Mouse (Mus musculus) forebrain, embryonic 10.5 days (tissue): ENCODE measurements around the gene Pla2g12a. TPM values are rescaled to one million over a fixed set of nuclear protein-coding genes. Genes with fewer than 3 reads are reported as not detected.

Experiments
- DNase-seq: peaks from one replicate; pipeline ENCODE4 v3.0.0-alpha.2; 2017; ENCODE audit warnings: low spot score; ENCODE audit errors: extremely low spot score
- H3K27ac ChIP-seq: fragments of 300-500 bp; sonication (generic); 2 replicates; pipeline ENCODE4 v1.5.1; 2016; ENCODE audit warnings: mild to moderate bottlenecking
- H3K27me3 ChIP-seq: fragments of 300-500 bp; sonication (generic); 2 replicates; pipeline ENCODE4 v1.6.1; 2016; ENCODE audit warnings: mild to moderate bottlenecking; ENCODE audit not compliant: poor library complexity, severe bottlenecking
- H3K36me3 ChIP-seq: fragments of 300-500 bp; sonication (generic); replicated peaks from 2 replicates; pipeline ENCODE4 v1.6.1; 2016; ENCODE audit warnings: mild to moderate bottlenecking, moderate library complexity
- H3K4me1 ChIP-seq: fragments of 300-500 bp; sonication (generic); 2 replicates; pipeline ENCODE4 v1.6.1; 2016
- H3K4me3 ChIP-seq: fragments of 300-500 bp; sonication (generic); 2 replicates; pipeline ENCODE4 v1.5.1; 2016; ENCODE audit warnings: mild to moderate bottlenecking, moderate library complexity
- H3K9me3 ChIP-seq: fragments of 300-500 bp; sonication (generic); 2 replicates; pipeline ENCODE4 v1.6.1; 2016; ENCODE audit warnings: mild to moderate bottlenecking, moderate library complexity
- WGBS: fragments of 180-500 bp; shearing (Covaris S2); methylation state at CpG from one replicate; pipeline ENCODE4 v1.1.7; 2016; 5-methylcytosine and 5-hydroxymethylcytosine counted together
- polyA plus RNA-seq: library from polyadenylated mRNA; unstranded; fragments of >200 nt; fragmentation: Nextera tagmentation; extraction: Ambion mirVana; gene quantifications from 2 replicates; pipeline ENCODE4 v1.2.1, GENCODE M21; 2016

Pla2g12a gene
- polyA plus RNA-seq, 1 experiment from 2014 or later: 37.1 TPM

DNA sequence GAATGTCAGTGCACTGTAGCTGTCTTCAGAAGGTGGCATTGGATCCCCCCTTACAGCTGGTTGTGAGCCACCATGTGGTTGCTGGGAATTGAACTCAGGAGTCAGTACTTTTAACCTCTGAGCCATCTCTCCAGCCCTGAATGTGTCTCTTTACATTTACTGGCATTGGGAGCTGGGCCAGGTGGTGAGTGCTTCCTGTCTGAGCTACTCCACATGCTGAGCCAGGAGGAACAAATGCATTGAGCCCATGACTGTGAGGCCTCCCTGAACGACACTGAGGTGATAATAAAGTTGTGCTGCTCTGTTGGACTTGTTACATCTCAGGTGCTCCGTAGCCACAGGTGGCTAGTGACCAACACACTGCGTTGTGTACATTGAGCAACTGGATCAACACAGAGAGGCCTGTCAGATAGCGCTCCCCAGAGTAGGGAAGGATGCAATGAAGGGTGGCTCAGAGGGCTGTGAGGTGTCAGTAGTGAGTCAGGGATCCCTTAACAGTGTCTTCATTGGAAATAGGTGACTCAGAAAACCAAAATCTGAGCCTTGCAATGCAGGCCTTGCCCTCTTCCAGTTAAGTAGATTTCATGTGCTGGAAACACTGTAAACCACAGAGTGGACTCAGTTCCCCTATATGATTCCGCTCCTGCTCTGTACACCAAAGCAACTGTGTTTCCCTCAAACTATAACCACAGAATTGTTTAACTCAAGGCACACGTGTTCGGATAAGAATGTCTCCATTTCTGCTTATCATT is 26.2 kb downstream of the Pla2g12a start:
- H3K4me3 ChIP-seq: no peak overlapping the region
- peaks cover 24% of the 10 kb centered on the region for H3K4me1 ChIP-seq
- no peak overlapping the region for H3K27ac ChIP-seq
- no peaks in the 10 kb centered on the region for H3K27me3 ChIP-seq
- H3K9me3 ChIP-seq: no peaks in the 10 kb centered on the region
- peaks cover 34% of the 10 kb centered on the region for H3K36me3 ChIP-seq
- no peak for DNase-seq
- 88% methylated on average over 7 of the region's 7 CpGs for WGBS

DNA sequence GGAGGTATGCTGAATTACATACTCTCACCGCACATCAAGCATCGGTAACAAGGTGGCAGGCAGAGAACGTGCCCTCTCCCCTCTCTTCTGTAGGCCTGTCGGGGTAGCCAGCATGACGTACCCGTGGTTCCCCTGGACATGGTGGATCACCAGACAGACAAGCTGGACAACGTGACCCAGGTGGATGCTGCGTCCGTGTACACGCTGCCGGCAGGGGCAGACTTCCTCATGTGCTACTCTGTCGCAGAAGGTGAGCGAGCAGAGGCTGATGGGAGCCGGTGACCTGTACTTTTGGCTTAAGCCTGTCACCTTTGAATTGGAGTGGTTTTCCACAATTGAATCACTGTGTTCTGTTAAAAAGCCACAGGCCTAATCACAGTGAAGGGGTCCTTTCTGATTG is 33.6 kb downstream of the Pla2g12a start:
- DNase-seq: no peak
- whole genome bisulfite sequencing: 92% methylated on average over 14 of the region's 14 CpGs
- peaks cover 73% of the 10 kb centered on the region for H3K36me3 ChIP-seq
- H3K9me3 ChIP-seq: no peaks in the 10 kb centered on the region
- H3K27ac ChIP-seq: no peak overlapping the region
- no peaks in the 10 kb centered on the region for H3K4me1 ChIP-seq
- no peak overlapping the region for H3K4me3 ChIP-seq
- H3K27me3 ChIP-seq: no peaks in the 10 kb centered on the region

DNA sequence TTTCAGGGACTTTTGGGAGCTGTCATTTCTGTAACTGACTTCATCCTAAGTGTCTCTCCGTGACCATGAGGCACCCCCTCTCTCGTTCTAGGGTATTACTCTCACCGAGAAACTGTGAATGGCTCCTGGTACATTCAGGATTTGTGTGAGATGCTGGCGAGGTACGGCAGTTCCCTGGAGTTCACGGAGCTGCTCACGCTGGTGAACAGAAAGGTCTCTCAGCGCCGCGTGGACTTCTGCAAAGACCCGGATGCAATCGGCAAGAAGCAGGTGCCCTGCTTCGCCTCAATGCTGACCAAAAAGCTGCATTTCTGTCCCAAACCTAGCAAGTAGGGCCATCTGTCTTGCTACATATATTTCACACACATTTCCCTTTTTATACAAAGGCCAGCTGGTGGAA is 34.8 kb downstream of the Pla2g12a start:
- DNase-seq: no peak
- peaks cover 66% of the 10 kb centered on the region for H3K36me3 ChIP-seq
- 93% methylated on average over 13 of the region's 13 CpGs for WGBS

DNA sequence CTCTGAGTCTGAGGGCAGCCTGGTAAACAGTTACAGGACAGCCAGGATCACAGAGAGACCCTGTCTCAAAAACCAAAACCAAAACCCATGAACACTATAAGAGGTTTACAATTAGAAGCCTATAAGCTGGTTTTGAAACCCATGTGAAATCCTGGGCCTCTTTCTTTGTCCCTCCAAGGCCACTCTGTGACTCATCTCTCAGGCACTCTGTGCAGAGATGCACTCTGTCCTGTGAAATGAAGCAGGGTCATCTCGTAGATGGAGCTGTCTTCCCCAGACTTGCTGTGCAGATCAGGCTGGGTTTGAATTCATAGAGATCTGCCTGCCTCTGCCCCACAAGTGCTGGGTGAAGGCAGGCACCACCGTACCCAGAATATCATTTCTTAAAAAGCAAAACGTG is 39.0 kb downstream of the Pla2g12a start:
- no peak for DNase-seq
- Histone ChIP-seq H3K4me3 (no peak overlapping the region), H3K27ac (no peak overlapping the region), H3K36me3 (peaks cover 26% of the 10 kb centered on the region), H3K27me3 (no peaks in the 10 kb centered on the region), H3K4me1 (peaks cover 12% of the 10 kb centered on the region), H3K9me3 (no peaks in the 10 kb centered on the region)
- 80% methylated on average over 3 of the region's 3 CpGs for WGBS

More for the DNA sequence above, 34.8 kb downstream of the Pla2g12a start:
- Histone ChIP-seq H3K27me3 (no peaks in the 10 kb centered on the region), H3K4me1 (peaks cover 1% of the 10 kb centered on the region; the same call in 1 of the 2 replicates), H3K4me3 (no peak overlapping the region), H3K27ac (no peak overlapping the region), H3K9me3 (no peaks in the 10 kb centered on the region)

DNA sequence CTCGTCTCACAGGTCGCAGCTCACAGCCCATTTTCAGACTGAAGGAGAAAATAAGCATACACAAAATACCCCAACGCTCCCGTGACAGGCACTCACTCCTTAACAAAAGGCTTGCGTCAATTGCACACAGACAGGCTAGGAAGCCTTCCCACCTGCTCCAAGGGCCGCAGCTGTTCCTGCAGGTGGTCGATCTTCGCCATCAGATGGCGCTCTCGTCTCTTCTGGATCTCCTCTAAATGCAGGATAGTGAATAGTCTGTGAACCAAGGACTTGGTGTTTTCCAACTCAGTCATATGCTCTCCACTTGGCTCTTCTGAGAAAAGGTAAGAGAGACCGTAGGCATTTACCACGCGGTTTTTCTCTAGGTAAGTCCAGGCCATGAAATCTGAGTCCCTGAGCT is 40.0 kb downstream of the Pla2g12a start:
- H3K4me1 ChIP-seq: peaks cover 12% of the 10 kb centered on the region
- no peak overlapping the region for H3K27ac ChIP-seq
- H3K4me3 ChIP-seq: no peak overlapping the region
- no peaks in the 10 kb centered on the region for H3K27me3 ChIP-seq
- peak; percentile 67 for DNase-seq
- H3K9me3 ChIP-seq: no peaks in the 10 kb centered on the region
- H3K36me3 ChIP-seq: peaks cover 16% of the 10 kb centered on the region
- 16% methylated on average over 13 of the region's 13 CpGs for WGBS

DNA sequence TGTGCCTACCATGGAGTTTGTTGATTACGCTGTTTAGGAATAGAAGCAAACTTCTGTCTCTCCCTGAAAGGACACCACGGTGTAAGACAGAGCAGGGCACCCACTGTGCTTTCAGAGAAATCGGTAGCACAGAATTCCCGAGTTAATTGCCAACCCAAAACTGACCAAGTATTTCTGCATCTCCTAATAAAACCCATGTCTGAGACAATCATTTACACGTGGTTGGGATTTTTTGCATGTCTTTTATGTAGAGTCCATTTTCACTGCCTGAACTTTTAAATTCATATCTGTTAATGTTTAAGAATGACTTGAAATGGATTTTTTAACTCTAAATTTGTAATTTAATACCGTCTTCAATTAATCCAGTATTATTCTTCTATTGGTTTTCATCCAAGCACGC is 45.2 kb downstream of the Pla2g12a start:
- H3K4me1 ChIP-seq: peaks cover 8% of the 10 kb centered on the region
- H3K36me3 ChIP-seq: no peaks in the 10 kb centered on the region
- WGBS: 92% methylated on average over 7 of the region's 7 CpGs
- H3K27me3 ChIP-seq: no peaks in the 10 kb centered on the region
- no peaks in the 10 kb centered on the region for H3K9me3 ChIP-seq
- H3K27ac ChIP-seq: no peak overlapping the region
- DNase-seq: no peak
- no peak overlapping the region for H3K4me3 ChIP-seq

DNA sequence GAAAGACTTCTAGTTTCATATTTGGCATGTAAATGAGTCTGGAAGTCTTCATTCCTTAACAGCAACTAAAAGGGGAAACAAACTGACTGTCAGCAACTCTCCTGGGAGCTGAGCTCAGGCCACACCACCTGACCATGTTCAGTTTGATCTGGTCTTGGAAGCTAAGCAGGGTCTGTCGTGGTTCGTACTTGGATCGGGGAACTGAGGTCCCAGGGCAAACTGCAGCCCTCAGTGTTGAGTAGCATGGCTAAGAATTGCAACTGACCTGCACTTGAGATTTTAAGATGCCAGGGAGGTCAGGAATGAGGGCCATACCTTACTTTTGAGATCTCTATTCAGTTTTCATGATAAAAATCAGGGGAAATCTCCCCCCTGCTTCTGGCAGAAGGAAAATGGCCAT is 47.5 kb downstream of the Pla2g12a start:
- Histone ChIP-seq H3K4me1 (peaks cover 8% of the 10 kb centered on the region), H3K36me3 (no peaks in the 10 kb centered on the region), H3K4me3 (no peak overlapping the region), H3K27me3 (no peaks in the 10 kb centered on the region), H3K9me3 (no peaks in the 10 kb centered on the region), H3K27ac (no peak overlapping the region)
- whole genome bisulfite sequencing: 93% methylated on average over 3 of the region's 3 CpGs
- no peak for DNase-seq

DNA sequence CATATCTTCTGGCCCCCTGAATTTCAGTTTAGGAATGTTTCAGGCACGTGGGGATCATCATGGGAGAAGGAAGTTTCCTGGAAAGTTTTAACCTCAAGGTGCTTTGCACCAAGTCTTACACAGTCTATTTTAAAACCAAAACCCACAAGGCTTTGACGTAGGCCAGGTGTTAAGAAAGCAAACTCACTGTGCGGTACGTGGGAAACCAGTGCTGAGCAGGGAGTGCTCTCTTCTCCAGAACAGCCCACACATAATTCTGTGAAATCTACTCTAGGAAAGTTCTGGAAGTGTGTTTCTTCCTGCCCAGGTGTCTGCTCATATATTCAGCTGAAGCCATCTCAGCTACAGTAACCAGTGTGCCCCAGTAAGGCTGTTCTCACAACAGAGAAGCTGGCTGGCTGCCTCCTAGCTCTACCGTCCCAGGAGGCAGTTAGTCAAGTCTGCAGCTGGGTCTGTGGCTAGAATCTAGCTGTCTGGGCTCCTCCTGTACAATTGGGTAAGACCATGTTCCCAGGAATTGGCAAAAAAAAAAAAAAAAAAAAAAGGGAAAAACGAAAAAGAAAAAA is 51.9 kb downstream of the Pla2g12a start:
- Histone ChIP-seq H3K36me3 (no peaks in the 10 kb centered on the region), H3K27me3 (no peaks in the 10 kb centered on the region), H3K4me1 (no peaks in the 10 kb centered on the region), H3K27ac (no peak overlapping the region), H3K4me3 (no peak overlapping the region), H3K9me3 (no peaks in the 10 kb centered on the region)
- no peak for DNase-seq
- 75% methylated on average over 6 of the region's 6 CpGs for WGBS

DNA sequence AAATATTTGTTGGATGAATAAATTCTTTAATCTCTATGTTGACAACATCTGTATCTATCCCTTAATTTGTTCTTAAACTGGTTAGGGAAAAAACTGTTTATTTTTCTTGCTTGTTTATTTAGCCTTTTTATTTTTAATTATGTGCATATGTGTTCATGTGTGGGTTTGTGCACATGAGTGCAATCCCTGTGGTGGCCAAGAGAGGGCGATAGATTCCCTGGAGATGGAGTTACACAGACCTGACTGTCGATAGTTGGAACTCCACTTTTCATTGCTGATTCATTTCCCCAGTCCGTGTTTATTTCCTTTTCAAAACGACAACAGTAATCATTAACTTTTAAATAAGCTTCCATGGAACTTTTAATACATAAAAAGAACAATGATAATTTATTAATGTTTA is 54.0 kb downstream of the Pla2g12a start:
- 54% methylated on average over 4 of the region's 4 CpGs for WGBS
- H3K9me3 ChIP-seq: no peaks in the 10 kb centered on the region
- DNase-seq: no peak

DNA sequence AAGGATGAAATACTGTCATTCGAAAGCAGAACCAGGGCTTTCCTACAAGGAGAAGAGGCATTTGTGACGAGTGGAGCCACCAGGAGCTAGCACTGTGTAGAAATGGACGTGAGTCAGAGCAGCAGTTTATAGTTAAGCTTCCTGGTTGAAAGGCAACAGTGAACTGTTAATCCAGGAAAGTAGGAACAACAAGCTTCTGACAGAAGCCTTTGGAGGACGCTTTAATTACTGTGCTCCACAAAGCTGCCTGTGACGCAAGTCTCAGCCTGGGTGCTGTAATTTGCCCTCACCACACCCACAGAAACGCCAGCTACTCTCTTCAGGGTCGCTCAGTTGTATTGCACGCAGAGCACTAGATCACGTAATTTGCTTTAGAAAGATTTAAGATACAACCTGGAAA is 58.2 kb downstream of the Pla2g12a start:
- Histone ChIP-seq H3K4me1 (peaks cover 8% of the 10 kb centered on the region; the same call in 1 of the 2 replicates), H3K27me3 (no peaks in the 10 kb centered on the region), H3K9me3 (no peaks in the 10 kb centered on the region), H3K4me3 (no peak overlapping the region), H3K27ac (no peak overlapping the region), H3K36me3 (no peaks in the 10 kb centered on the region)
- 56% methylated on average over 9 of the region's 9 CpGs for WGBS
- no peak for DNase-seq

More for the DNA sequence above, 54.0 kb downstream of the Pla2g12a start:
- no peak overlapping the region for H3K4me3 ChIP-seq
- no peaks in the 10 kb centered on the region for H3K36me3 ChIP-seq
- H3K27ac ChIP-seq: no peak overlapping the region
- H3K4me1 ChIP-seq: peaks cover 5% of the 10 kb centered on the region; the same call in 1 of the 2 replicates
- H3K27me3 ChIP-seq: no peaks in the 10 kb centered on the region

DNA sequence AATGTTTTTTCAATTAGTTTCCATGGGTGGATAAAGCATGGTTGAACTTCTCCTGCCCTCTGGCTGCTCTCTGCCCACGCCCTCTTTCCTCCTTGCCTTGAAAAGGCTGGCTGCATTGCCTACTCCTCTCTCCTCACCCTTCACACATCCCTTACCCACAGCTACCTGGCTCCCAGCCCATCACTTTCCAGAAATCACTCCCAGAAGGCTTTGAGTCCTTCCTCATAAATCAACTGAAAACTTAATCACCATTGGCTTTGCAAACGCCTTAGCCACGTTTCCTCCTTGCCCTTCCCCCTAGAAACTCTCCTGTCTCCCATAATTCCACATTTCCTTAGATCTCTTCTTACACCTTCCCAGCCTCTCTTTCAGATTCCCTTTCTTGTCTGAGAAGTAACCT is 59.4 kb downstream of the Pla2g12a start:
- Histone ChIP-seq H3K4me1 (peaks cover 8% of the 10 kb centered on the region; the same call in 1 of the 2 replicates), H3K9me3 (no peaks in the 10 kb centered on the region), H3K36me3 (no peaks in the 10 kb centered on the region), H3K27me3 (no peaks in the 10 kb centered on the region), H3K27ac (no peak overlapping the region), H3K4me3 (no peak overlapping the region)
- WGBS: 68% methylated on average over 3 of the region's 3 CpGs
- DNase-seq: no peak

DNA sequence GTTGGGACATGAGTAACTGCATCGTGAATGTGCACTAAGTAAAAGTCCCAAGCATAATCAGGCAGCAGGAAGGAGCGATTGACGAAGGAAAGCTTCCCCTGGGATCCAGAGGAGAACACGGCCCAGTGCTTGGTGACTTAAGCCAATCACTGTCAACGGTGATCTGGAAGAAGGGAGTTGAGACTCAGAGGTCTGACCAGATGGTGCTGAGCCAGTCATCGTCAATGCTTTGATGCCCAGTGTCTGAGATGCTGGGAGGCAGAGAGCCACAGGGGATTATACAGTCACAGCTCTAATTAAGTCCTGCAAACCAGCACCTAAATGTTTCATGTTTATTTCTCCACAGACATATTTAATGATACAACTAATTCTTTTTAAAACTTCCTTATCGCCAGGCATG is 60.7 kb downstream of the Pla2g12a start:
- H3K27ac ChIP-seq: no peak overlapping the region
- H3K4me3 ChIP-seq: no peak overlapping the region
- no peaks in the 10 kb centered on the region for H3K36me3 ChIP-seq
- no peaks in the 10 kb centered on the region for H3K9me3 ChIP-seq
- DNase-seq: no peak
- H3K4me1 ChIP-seq: peaks cover 8% of the 10 kb centered on the region; the same call in 1 of the 2 replicates
- WGBS: 69% methylated on average over 7 of the region's 7 CpGs
- H3K27me3 ChIP-seq: no peaks in the 10 kb centered on the region

DNA sequence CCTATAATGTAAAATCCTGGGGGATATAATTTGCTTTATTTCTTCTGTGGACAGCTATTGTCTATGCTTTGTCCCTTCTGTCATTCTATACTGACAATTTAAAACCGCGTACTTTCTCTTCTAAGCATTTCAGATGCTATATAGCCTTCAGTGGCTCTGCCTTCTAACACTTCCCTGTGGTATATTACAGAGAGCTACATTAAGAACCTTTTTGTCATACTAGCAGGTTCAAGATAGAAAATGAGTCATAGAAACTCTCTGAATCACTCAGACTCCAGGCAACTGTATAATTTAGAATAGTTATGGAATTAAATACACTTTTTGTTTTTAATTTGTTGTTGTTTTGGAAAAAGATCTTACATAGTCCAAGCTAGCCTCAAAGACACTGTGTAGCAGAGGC is 62.4 kb downstream of the Pla2g12a start:
- H3K9me3 ChIP-seq: no peaks in the 10 kb centered on the region
- H3K4me3 ChIP-seq: no peak overlapping the region
- no peaks in the 10 kb centered on the region for H3K27me3 ChIP-seq
- no peak overlapping the region for H3K27ac ChIP-seq
- H3K36me3 ChIP-seq: no peaks in the 10 kb centered on the region
- WGBS: 96% methylated on average over 2 of the region's 2 CpGs
- no peak for DNase-seq
- peaks cover 8% of the 10 kb centered on the region; the same call in 1 of the 2 replicates for H3K4me1 ChIP-seq
